Mouse (Mus musculus) kidney, embryonic 15.5 days (tissue): Measurements from ENCODE around the gene 1700025G04Rik. TPM values are rescaled to one million over a fixed set of nuclear protein-coding genes. Genes with fewer than 3 reads are reported as not detected.
"Not testable (repeated sequence)": the region's sequence is repeated elsewhere in the genome, so short reads cannot be mapped to it uniquely, and the experiment has no call there.

Experiments
- ATAC-seq: fragments of 200-750 bp; cut with Nextera tagmentation; replicated peaks from 2 replicates; pipeline ENCODE4 v1.8.0; 2017; ENCODE audit warnings: moderate TSS enrichment; ENCODE audit not compliant: low FRiP score
- H3K27ac ChIP-seq: fragments of 300-500 bp; sonication (generic); 2 replicates; pipeline ENCODE4 v1.5.1; 2015; ENCODE audit warnings: mild to moderate bottlenecking, inconsistent platforms
- H3K27me3 ChIP-seq: fragments of 300-500 bp; sonication (generic); 2 replicates; pipeline ENCODE4 v1.6.1; 2015; ENCODE audit warnings: inconsistent platforms
- H3K36me3 ChIP-seq: fragments of 300-500 bp; sonication (generic); 2 replicates; pipeline ENCODE4 v1.6.1; 2015; ENCODE audit warnings: inconsistent platforms
- H3K4me1 ChIP-seq: fragments of 300-500 bp; sonication (generic); 2 replicates; pipeline ENCODE4 v1.6.1; 2015; ENCODE audit warnings: inconsistent platforms
- H3K4me2 ChIP-seq: fragments of 300-500 bp; sonication (generic); 2 replicates; pipeline ENCODE4 v1.6.1; 2015; ENCODE audit warnings: moderate library complexity, mild to moderate bottlenecking, inconsistent platforms
- H3K4me3 ChIP-seq: fragments of 300-500 bp; sonication (generic); replicated peaks from 2 replicates; pipeline ENCODE4 v1.5.1; 2015; ENCODE audit warnings: mild to moderate bottlenecking, inconsistent platforms
- H3K9ac ChIP-seq: fragments of 300-500 bp; sonication (generic); 2 replicates; pipeline ENCODE4 v1.6.1; 2015; ENCODE audit warnings: mild to moderate bottlenecking, inconsistent platforms
- H3K9me3 ChIP-seq: fragments of 300-500 bp; sonication (generic); replicated peaks from 2 replicates; pipeline ENCODE4 v1.6.1; 2016; ENCODE audit warnings: inconsistent platforms
- WGBS: fragments of 180-500 bp; shearing (Covaris S2); methylation state at CpG from one replicate; pipeline ENCODE4 v1.1.7; 2015; ENCODE audit warnings: mixed read lengths; 5-methylcytosine and 5-hydroxymethylcytosine counted together
- polyA plus RNA-seq: library from polyadenylated mRNA; unstranded; fragments of >200 nt; fragmentation: Nextera tagmentation; extraction: Ambion mirVana; gene quantifications from 2 replicates; pipeline ENCODE4 v1.2.1, GENCODE M21; 2015

1700025G04Rik gene
- polyA plus RNA-seq, 1 experiment from 2014 or later = 17.2 TPM

- 83% methylated on average over 3 of the region's 3 CpGs for WGBS
- no peaks in the 10 kb centered on the region for H3K9me3 ChIP-seq
- H3K27me3 ChIP-seq = no peaks in the 10 kb centered on the region
- H3K9ac ChIP-seq = no peak overlapping the region
- no peak overlapping the region for H3K4me3 ChIP-seq
- H3K36me3 ChIP-seq = no peaks in the 10 kb centered on the region
- ATAC-seq = no peak
- H3K27ac ChIP-seq = no peak overlapping the region
- H3K4me2 ChIP-seq = no peak overlapping the region
- no peaks in the 10 kb centered on the region for H3K4me1 ChIP-seq
These were observed 237.9 kb downstream of the 1700025G04Rik start for GRCm38 (mm10) chr1:151851976-151852375.

GRCm38 (mm10) chr1:151851051-151851848, 238.7 kb downstream of the 1700025G04Rik start:
- 85% methylated on average over 20 of the region's 20 CpGs for WGBS
- Histone ChIP-seq H3K27me3 (no peaks in the 10 kb centered on the region), H3K4me3 (no peak overlapping the region), H3K4me2 (no peak overlapping the region), H3K9ac (no peak overlapping the region), H3K27ac (no peak overlapping the region), H3K36me3 (no peaks in the 10 kb centered on the region), H3K9me3 (no peaks in the 10 kb centered on the region), H3K4me1 (no peaks in the 10 kb centered on the region)
- no peak for ATAC-seq

- no peaks in the 10 kb centered on the region for H3K36me3 ChIP-seq
- H3K9ac ChIP-seq = no peak overlapping the region
- WGBS = 82% methylated on average over 16 of the region's 16 CpGs
- H3K27me3 ChIP-seq = no peaks in the 10 kb centered on the region
- no peaks in the 10 kb centered on the region for H3K9me3 ChIP-seq
- H3K4me1 ChIP-seq = no peaks in the 10 kb centered on the region
- H3K4me3 ChIP-seq = no peak overlapping the region
- H3K4me2 ChIP-seq = no peak overlapping the region
- no peak for ATAC-seq
- H3K27ac ChIP-seq = no peak overlapping the region
These were observed 239.8 kb downstream of the 1700025G04Rik start for GRCm38 (mm10) chr1:151849993-151850608.

GRCm38 (mm10) chr1:151848286-151848685, 241.6 kb downstream of the 1700025G04Rik start:
- Histone ChIP-seq H3K4me3 (no peak overlapping the region), H3K27me3 (no peaks in the 10 kb centered on the region), H3K27ac (no peak overlapping the region), H3K9ac (no peak overlapping the region), H3K4me2 (no peak overlapping the region), H3K9me3 (no peaks in the 10 kb centered on the region), H3K4me1 (no peaks in the 10 kb centered on the region), H3K36me3 (no peaks in the 10 kb centered on the region)
- 92% methylated on average over 2 of the region's 2 CpGs for WGBS
- ATAC-seq = no peak

GRCm38 (mm10) chr1:151845926-151846782, 243.8 kb downstream of the 1700025G04Rik start:
- H3K27ac ChIP-seq = no peak overlapping the region
- WGBS = 62% methylated on average over 19 of the region's 19 CpGs
- no peaks in the 10 kb centered on the region for H3K36me3 ChIP-seq
- H3K4me1 ChIP-seq = no peaks in the 10 kb centered on the region
- no peak for ATAC-seq
- no peaks in the 10 kb centered on the region for H3K27me3 ChIP-seq
- H3K9me3 ChIP-seq = no peaks in the 10 kb centered on the region
- no peak overlapping the region for H3K9ac ChIP-seq
- no peak overlapping the region for H3K4me2 ChIP-seq
- no peak overlapping the region for H3K4me3 ChIP-seq

- Histone ChIP-seq H3K4me3 (no peak overlapping the region), H3K4me1 (no peaks in the 10 kb centered on the region), H3K4me2 (no peak overlapping the region), H3K27ac (no peak overlapping the region), H3K27me3 (no peaks in the 10 kb centered on the region), H3K9me3 (no peaks in the 10 kb centered on the region), H3K9ac (no peak overlapping the region), H3K36me3 (no peaks in the 10 kb centered on the region)
- ATAC-seq = no peak
- 80% methylated on average over 17 of the region's 17 CpGs for WGBS
These were observed 244.6 kb downstream of the 1700025G04Rik start for GRCm38 (mm10) chr1:151845252-151845832.

- H3K9me3 ChIP-seq, H3K27me3 ChIP-seq, H3K4me2 ChIP-seq, H3K9ac ChIP-seq, H3K4me3 ChIP-seq, H3K4me1 ChIP-seq, H3K27ac ChIP-seq, H3K36me3 ChIP-seq, ATAC-seq: not testable (repeated sequence)
- WGBS = 94% methylated on average over 1 of the region's 1 CpGs
These were observed 249.6 kb downstream of the 1700025G04Rik start for GRCm38 (mm10) chr1:151840345-151840744.

- no peaks in the 10 kb centered on the region for H3K36me3 ChIP-seq
- no peak for ATAC-seq
- H3K9me3 ChIP-seq = peaks cover 7% of the 10 kb centered on the region; the same call in 1 of the 2 replicates
- H3K9ac ChIP-seq = no peak overlapping the region
- H3K27ac ChIP-seq = no peak overlapping the region
- no peak overlapping the region for H3K4me3 ChIP-seq
- H3K4me1 ChIP-seq = no peaks in the 10 kb centered on the region
- no peak overlapping the region for H3K4me2 ChIP-seq
- H3K27me3 ChIP-seq = no peaks in the 10 kb centered on the region
- WGBS = 83% methylated on average over 4 of the region's 4 CpGs
These were observed 254.7 kb downstream of the 1700025G04Rik start for GRCm38 (mm10) chr1:151835261-151835660.

GRCm38 (mm10) chr1:151831791-151832190, 258.1 kb downstream of the 1700025G04Rik start:
- Histone ChIP-seq H3K4me3 (no peak overlapping the region), H3K9ac (no peak overlapping the region), H3K27me3 (no peaks in the 10 kb centered on the region), H3K27ac (no peak overlapping the region), H3K4me2 (no peak overlapping the region), H3K9me3 (peaks cover 7% of the 10 kb centered on the region; the same call in 1 of the 2 replicates), H3K4me1 (no peaks in the 10 kb centered on the region), H3K36me3 (no peaks in the 10 kb centered on the region)
- no peak for ATAC-seq
- WGBS = 76% methylated on average over 3 of the region's 3 CpGs

GRCm38 (mm10) chr1:151825065-151825464, 264.9 kb downstream of the 1700025G04Rik start:
- H3K9ac ChIP-seq = no peak overlapping the region
- H3K36me3 ChIP-seq = no peaks in the 10 kb centered on the region
- no peak for ATAC-seq
- WGBS = 68% methylated on average over 7 of the region's 7 CpGs
- H3K4me3 ChIP-seq = no peak overlapping the region
- no peaks in the 10 kb centered on the region for H3K4me1 ChIP-seq
- H3K27me3 ChIP-seq = no peaks in the 10 kb centered on the region
- H3K4me2 ChIP-seq = no peak overlapping the region
- no peaks in the 10 kb centered on the region for H3K9me3 ChIP-seq
- H3K27ac ChIP-seq = no peak overlapping the region

- H3K27ac ChIP-seq = no peak overlapping the region
- H3K4me3 ChIP-seq = no peak overlapping the region
- no peaks in the 10 kb centered on the region for H3K9me3 ChIP-seq
- 26% methylated on average over 5 of the region's 5 CpGs for WGBS
- H3K9ac ChIP-seq = no peak overlapping the region
- no peaks in the 10 kb centered on the region for H3K4me1 ChIP-seq
- H3K36me3 ChIP-seq = peaks cover 31% of the 10 kb centered on the region
- ATAC-seq = no peak
- H3K27me3 ChIP-seq = no peaks in the 10 kb centered on the region
- H3K4me2 ChIP-seq = no peak overlapping the region
These were observed 269.5 kb downstream of the 1700025G04Rik start for GRCm38 (mm10) chr1:151820457-151820856.
